Mouse (Mus musculus) liver, embryonic 14.5 days (tissue): ENCODE results near the gene Rpl36a.

Source experiments
- CTCF ChIP-seq: IDR thresholded peaks from 2 replicates; pipeline ENCODE4 v1.5.1; 2016; ENCODE audit warnings: antibody characterized with exemption, low read depth, control low read depth
- EP300 ChIP-seq: IDR thresholded peaks from 2 replicates; pipeline ENCODE4 v1.6.1; 2016; ENCODE audit warnings: antibody characterized with exemption, low read depth

GRCm38 (mm10) chrX:134577896-134578295 lies 7.6 kb upstream of the Rpl36a start:
- TF ChIP-seq CTCF = no peak
- no peak for TF ChIP-seq EP300
